Mouse (Mus musculus) cortical plate, adult 2 months (tissue): Measurements from ENCODE around the gene Odf3l1. TPM values are rescaled to one million over a fixed set of nuclear protein-coding genes. Genes with fewer than 3 reads are reported as not detected.
A peak's percentile ranks its signal among the peaks of the same experiment; 100 is the strongest.

Source experiments
- H3K27ac ChIP-seq: fragments of 200-500 bp; 2 replicates; pipeline ENCODE4 v1.5.1; 2012; ENCODE audit warnings: low read length, control low read depth, inconsistent platforms; ENCODE audit not compliant: insufficient read depth
- H3K4me1 ChIP-seq: fragments of 200-500 bp; 2 replicates; pipeline ENCODE4 v1.6.1; 2011; ENCODE audit warnings: low read length; ENCODE audit not compliant: control insufficient read depth, insufficient read depth
- H3K4me3 ChIP-seq: fragments of 200-500 bp; 2 replicates; pipeline ENCODE4 v1.5.1; 2011; ENCODE audit warnings: mild to moderate bottlenecking, low read length, control low read depth; ENCODE audit not compliant: insufficient read depth
- CTCF ChIP-seq: fragments of 200-500 bp; IDR thresholded peaks from 2 replicates; pipeline ENCODE4 v1.5.1; 2011; ENCODE audit warnings: mild to moderate bottlenecking, control low read depth, low read length; ENCODE audit not compliant: insufficient read depth; ENCODE audit errors: extremely low read depth
- POLR2A ChIP-seq: fragments of 200-500 bp; IDR thresholded peaks from 2 replicates; pipeline ENCODE4 v1.6.1; 2011; ENCODE audit warnings: mild to moderate bottlenecking, low read length, control low read depth; ENCODE audit not compliant: insufficient read depth; ENCODE audit errors: extremely low read depth
- polyA plus RNA-seq: library from polyadenylated mRNA; depleted of rRNA; stranded (reverse); fragments of >200 nt; gene quantifications from 2 replicates; pipeline ENCODE4 v1.2.3, GENCODE M21; 2012

Odf3l1 gene
- polyA plus RNA-seq, 1 experiment = 0.38 TPM

DNA sequence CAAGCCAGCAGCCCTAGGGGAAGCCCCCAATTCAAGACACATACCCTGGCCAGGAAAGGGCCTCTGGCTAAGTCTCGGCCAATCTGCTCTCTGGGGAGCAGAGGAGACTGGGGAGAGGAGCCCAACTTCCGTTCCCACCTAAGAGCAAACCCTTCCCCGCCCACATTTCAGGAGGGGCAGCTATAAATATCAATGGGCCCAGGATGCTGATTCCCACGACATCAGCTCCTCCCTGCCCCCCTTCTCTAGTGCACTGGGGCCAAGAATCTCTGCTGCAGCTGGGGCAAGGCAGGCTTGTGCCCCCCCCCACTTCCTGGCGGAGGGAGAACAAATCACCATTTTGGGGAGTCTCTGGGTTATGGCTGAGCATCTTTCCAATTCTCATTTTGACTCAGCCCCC, 6.7 kb upstream of the Odf3l1 start:
- H3K4me3 ChIP-seq = no peak overlapping the region
- peaks cover 8% of the 10 kb centered on the region; the same call in 1 of the 2 replicates for H3K4me1 ChIP-seq
- peak overlapping the region; percentile 65; the same call in 1 of the 2 replicates for H3K27ac ChIP-seq
- TF ChIP-seq POLR2A (no peak), CTCF (no peak)

DNA sequence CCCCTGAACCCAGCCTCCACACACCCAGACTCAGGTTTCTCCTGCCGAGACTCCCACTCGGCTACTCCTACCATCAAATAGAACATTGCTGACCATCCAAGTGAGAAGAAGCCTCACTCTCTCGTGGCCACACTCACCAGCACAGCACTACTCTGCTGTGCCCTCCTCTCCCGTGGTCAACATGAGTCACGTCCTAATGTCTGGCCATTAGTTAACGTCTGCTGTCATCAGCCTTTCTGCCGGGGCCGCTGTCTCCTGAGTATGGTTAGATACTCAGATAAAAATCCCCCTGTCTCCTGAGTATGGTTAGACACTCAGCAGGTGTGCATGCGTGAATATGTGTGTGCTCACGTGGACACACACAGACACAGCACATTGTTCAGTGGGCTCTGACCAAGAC, 6.3 kb upstream of the Odf3l1 start:
- no peak for TF ChIP-seq CTCF
- no peak for TF ChIP-seq POLR2A
- Histone ChIP-seq H3K27ac (no peak overlapping the region), H3K4me1 (peaks cover 8% of the 10 kb centered on the region; the same call in 1 of the 2 replicates), H3K4me3 (no peak overlapping the region)

DNA sequence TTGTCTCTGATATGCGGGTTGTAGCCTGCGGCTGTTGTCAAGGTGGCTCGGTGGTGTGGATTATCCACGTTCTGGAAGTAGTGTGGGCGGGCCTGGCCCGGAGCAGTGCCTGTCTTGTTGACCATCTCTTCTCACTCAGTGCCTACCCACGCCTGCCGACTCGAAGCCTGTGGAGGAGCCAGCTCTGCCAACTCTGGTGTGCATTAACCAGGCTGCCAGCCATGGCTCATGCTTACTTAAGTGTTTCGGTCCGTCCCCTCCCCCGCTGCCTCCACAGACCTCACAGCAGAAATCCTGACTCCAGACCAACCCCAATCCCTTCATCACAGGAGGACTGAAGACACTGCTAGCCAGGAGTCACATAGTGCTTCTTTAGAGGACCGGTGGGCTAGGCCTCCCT, 5.1 kb upstream of the Odf3l1 start:
- Histone ChIP-seq H3K27ac (no peak overlapping the region), H3K4me3 (no peak overlapping the region), H3K4me1 (peaks cover 8% of the 10 kb centered on the region; the same call in 1 of the 2 replicates)
- TF ChIP-seq POLR2A (no peak), CTCF (no peak)

DNA sequence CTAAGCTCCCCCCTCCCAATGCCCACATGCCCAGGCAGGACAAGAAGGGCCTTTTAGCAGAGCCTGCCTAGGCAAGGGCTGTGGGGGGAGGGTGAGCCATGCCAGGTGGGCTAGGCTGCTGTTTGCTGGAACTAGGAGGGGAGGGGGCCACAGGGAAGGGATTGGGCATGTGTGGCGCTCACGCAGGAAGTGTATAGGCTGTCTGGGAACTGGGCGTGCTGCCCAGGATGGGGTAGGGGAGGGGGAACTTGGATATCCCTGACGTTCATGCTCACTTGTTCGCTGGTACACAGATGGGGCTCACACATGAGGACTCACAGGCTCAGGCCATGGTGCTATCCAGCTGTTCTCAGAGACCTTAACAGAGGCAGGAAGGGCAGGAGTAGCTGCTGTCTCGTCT, 3.8 kb upstream of the Odf3l1 start:
- H3K4me1 ChIP-seq = peaks cover 7% of the 10 kb centered on the region; the same call in 1 of the 2 replicates
- no peak overlapping the region for H3K4me3 ChIP-seq
- TF ChIP-seq POLR2A (peak; percentile 29; the same call in 1 of the 2 replicates), CTCF (no peak)
- no peak overlapping the region for H3K27ac ChIP-seq

DNA sequence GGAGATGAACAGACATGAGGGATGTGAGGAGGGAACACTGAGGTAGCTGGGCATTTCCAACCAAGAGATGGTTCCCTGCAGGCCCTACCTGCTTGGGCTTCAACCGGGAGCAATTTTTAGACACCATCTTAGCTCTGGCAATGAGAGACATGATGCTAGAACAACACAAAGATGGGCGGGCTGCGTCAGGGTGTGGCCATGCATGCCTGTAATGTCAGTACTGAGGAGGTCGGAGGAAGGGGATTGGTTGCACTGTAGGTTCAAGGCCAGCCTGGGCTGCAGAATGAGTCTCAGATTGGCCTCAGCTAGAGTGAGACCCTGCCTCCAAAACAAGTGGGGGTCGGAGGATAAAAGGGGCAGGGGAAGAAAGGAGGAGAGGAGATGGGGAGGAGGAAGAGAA, 2.0 kb upstream of the Odf3l1 start:
- H3K4me1 ChIP-seq = peaks cover 4% of the 10 kb centered on the region; the same call in 1 of the 2 replicates
- no peak overlapping the region for H3K27ac ChIP-seq
- H3K4me3 ChIP-seq = peak overlapping the region; percentile 17; the same call in 1 of the 2 replicates
- TF ChIP-seq POLR2A = no peak
- no peak for TF ChIP-seq CTCF

DNA sequence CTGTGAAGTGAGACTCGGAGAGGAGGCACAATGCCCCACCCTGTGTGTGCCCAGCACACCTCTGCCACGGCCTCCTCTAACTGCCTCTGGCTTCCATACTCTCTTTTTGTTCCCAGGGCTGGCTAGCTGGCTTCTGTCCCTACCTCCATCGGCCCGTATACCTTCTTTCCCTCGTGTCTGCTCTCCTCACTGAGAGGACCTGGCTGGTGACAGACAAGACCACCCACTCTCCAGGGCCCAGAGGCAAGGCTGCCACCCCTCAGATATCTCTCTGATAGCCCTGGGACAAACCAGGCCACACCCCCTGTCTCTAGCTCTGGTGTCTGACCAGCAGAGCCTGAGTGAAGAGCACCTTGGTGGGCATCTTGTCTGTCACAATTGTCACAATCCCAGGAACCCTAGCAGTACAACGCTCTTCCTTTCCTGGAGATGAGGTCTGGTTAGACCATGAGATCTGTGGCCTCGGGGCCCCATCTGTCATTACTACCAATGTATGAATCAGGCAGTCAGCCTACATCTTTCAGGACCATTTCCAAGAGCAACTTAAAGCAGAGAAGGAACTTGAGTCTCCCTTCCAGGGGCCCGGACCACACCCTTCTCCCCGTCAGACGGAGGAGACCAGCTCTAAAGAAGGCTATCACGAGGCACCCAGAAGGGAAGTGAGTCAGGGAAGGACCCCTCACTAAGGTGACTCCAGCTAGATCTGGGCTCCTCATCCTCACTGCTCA, 1.4 kb upstream of the Odf3l1 start:
- no peak for TF ChIP-seq POLR2A
- no peak for TF ChIP-seq CTCF

DNA sequence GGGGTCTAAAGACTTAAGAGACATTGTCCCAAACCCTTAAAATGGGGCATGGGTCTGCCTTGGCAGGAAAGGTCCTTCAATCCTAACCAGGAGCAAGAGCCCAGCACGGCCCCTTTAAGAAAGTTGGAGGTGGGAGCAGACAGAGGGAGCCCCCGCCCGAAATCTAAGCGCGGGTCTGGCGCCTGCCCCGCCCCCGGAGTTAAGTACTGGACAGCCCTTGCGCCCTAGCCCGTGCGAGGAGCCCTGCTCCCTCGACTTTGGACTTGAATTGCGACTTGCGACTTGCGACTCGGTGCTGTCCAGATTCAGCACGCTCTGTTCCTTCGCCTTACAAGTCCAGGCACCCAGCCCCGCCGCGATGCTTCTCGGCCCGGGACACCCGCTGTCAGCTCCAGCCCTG, 353 bp upstream of the Odf3l1 start, which contains the start of gene Cspg4:
Gene Cspg4, plus strand, starts transcription at position 202 of the 400 bp plus-strand sequence.
- Histone ChIP-seq H3K4me1 (peaks cover 3% of the 10 kb centered on the region; the same call in 1 of the 2 replicates), H3K27ac (no peak within 1 kb of the TSS), H3K4me3 (peak within 1 kb of the TSS; percentile 21)
- TF ChIP-seq POLR2A (peak; percentile 63; the same call in 1 of the 2 replicates), CTCF (no peak)

More for the DNA sequence above, 1.4 kb upstream of the Odf3l1 start:
- H3K27ac ChIP-seq = no peak overlapping the region
- peak overlapping the region; percentile 21 for H3K4me3 ChIP-seq
- H3K4me1 ChIP-seq = peaks cover 3% of the 10 kb centered on the region; the same call in 1 of the 2 replicates

DNA sequence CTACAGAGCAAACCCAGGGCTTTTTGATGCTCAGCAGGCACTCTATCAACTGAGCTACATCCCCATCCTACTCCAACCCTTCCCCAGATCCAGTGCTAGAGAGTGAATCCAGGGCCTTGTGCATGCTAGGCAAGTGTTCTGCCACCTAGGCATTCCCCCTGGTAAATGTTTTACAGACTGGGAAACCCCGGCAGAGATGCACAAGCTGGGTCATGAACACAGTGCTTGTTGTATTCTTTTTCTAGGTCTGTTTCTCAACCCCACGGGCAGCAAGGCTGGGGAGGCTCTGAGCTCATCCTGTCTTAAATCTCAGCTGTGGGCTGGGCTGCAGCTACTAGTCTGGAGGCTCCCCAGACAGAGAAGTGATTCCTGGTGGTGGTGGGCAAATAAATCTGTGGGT, 1.6 kb downstream of the Odf3l1 start:
- TF ChIP-seq POLR2A (no peak), CTCF (no peak)
- Histone ChIP-seq H3K4me1 (no peaks in the 10 kb centered on the region), H3K4me3 (no peak overlapping the region), H3K27ac (no peak overlapping the region)

DNA sequence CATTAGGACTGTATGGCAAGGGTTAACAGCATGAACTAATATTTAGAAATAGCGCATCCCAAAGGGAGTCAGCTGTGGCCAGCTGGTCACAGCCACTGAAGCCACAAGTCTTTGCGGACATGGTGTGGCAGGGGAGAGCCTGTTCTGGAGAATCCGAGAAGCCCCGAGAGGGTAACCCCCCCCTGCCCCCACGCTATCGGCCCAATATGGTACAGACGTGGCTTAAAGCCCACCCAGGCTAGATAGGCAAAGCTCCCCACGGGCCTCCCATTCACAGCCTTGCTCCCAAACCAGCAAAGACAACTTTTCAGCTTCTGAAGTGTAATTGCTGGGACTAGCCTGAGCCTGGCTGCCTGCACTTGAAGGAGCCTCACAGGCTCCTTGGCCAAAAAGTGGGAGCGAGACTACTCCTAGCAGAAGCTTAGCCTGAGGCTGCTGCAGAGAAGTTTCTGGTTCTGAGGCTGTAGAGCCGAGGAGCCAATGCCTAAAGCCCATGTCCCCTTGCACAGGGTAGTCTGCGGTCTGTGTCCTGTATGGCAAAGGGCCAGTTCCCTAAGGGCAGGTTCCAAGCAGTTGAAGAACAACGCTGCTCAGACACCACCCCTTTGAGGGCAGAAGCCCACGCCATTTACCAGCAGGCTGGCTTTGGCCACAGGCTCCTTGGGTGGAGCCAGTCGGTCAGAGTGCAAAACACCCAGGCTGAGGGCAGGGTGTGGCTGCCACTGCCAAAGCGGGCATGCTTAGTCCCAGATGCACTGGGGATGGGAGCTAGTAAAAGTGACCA, 3.8 kb downstream of the Odf3l1 start:
- H3K4me3 ChIP-seq = no peak overlapping the region
- no peak overlapping the region for H3K27ac ChIP-seq
- no peak for TF ChIP-seq CTCF
- no peaks in the 10 kb centered on the region for H3K4me1 ChIP-seq

DNA sequence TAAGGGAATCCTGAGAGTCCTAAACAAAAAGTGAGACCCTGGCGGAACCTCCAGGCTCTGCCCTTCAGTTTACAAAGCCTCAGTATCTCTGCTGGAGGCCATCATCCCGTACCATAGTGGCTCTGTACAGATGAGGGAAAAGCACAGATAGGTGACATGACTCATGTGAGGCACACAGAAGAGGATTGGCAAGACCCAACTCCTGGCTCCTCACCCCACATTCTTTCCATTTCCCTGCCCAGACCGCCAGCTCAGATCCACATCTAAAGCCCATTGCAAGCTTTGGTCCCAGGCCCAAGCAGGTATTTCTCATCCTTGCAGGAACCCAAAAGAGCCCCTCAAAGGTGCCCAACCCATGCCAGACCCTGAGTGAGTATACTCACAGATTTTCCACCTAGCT, 4.4 kb downstream of the Odf3l1 start:
- H3K4me1 ChIP-seq = no peaks in the 10 kb centered on the region
- TF ChIP-seq POLR2A (no peak), CTCF (no peak)
- H3K27ac ChIP-seq = no peak overlapping the region
- H3K4me3 ChIP-seq = no peak overlapping the region
